Mouse (Mus musculus) left cerebral cortex, postnatal 4 days (tissue): ENCODE results near the gene Cdr2l. TPM values are rescaled to one million over a fixed set of nuclear protein-coding genes. Genes with fewer than 3 reads are reported as not detected.

Source experiments
- DNase-seq: peaks from one replicate; pipeline ENCODE4 v3.0.0-alpha.2; 2022
- intact Hi-C: fragments of 180-260 bp; cut with DNase I; formaldehyde crosslinking; loops from one replicate; pipeline ENCODE4 v1.15.1; 2025
- total RNA-seq, 2 experiments: library from RNA; stranded (reverse); gene quantifications; 2 replicates each; pipeline ENCODE4 v1.2.3; 2021

Gene Cdr2l
- total RNA-seq, result 10 to 100 TPM; 31.4 to 33.1 TPM

DNA sequence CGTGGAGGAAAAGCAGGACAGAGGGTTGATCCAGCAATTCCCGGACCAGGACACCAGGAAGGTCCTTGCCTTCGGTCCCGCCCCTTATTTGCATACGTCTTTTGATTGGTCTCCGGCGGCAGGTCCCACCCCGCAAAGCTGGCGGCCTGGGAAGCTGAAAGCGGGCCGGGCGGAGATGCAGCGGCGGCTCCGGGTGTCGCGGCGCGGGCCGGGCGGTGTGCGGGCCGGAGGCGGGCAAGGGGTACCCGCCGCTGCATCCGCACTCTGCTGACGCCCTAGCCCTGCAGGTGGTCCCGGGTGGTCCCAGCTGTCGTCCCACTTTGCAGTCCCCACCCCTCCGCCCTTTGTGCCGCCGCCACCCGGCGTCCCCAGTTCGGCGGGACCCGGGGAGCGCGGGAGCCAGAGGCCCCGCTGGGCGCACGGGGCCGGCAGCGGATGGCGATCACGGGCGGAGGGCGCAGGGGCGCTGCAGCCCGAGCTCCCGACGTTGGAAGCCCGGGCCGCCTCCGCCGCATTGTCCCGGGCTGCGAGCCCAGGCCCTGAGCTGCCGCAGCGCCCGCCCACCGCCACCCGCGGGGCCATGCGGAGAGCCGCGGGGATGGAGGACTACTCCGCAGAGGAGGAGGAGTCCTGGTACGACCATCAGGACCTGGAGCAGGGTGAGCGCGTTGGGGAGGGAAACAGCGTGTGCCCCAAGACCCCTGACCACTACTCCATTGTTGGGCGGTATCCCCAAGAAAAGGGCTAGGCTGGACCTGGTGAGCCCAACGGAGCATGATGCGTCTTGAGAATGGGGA lies at the start of gene Cdr2l:
Gene Cdr2l, plus strand, starts transcription at position 174 of the 797 bp plus-strand sequence.
- DNase-seq, result peak; percentile 92
- intact Hi-C loops, result no loop called here

DNA sequence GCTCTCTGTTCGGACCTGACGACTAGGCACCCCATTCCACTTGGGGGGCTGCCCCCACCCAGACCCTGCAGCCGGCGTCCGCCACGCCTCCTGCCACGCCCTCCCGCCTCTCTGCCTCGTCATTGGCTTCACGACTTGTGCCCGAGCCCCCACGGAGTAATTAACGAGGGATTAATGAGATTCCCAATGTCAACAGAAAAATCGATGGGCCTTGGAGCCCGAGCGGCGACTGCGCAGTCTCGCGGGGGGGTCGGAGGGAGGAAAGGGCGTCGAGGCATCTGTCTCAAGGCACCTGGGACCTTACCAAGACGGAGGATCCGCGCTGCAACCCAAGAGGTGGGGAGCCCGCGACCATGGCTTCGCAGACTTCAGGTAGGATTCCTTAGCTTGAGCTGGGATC lies 47.2 kb upstream of the Cdr2l start, which contains the start of gene Otop3:
Gene Otop3, plus strand, starts transcription at position 201 of the 400 bp plus-strand sequence.
- intact Hi-C loops, result no loop called here
- DNase-seq, result no peak

DNA sequence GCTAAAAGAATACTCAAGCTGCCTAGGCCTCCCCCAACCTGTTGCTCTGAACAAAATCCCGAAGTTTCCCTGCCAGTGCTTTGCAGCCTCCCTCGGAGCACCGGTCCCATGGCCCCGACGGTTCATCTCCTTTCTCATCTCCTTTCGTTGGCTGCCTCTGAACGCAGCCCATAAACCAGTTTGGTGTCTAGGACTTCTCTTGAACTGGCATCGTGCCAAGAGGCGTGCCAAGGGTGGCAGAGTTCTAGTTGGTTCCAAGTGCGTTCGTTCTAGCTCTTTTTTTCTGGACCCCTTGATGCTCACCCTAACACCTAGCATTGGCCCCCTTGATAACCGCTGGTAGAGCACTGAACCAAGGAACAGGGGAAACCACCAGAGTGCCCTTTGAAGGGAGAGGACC lies 46.5 kb upstream of the Cdr2l start:
- intact Hi-C loops, result no loop called here

DNA sequence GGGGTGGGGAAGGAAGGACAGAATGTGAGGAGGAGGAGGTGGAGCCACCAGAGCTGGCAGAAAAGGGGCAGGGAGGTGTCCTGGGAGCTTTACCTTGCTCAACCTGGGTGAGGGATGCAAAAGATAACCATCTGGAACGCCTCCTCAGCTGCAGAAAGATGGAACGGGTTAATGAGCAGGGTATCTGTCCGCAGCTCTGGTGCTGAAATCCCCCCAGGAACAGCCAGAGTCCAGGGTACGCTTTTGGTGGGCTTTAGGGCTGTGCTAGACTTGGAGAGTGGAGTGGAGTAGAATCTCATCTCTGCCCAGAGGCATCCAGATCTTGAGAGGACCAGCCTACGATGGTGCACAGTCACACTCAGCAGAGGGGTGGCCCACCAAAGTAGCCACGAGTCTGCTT lies 45.6 kb upstream of the Cdr2l start:
- DNase-seq, result no peak
- intact Hi-C loops, result no loop called here

More for the DNA sequence above, 46.5 kb upstream of the Cdr2l start:
- DNase-seq, result no peak

DNA sequence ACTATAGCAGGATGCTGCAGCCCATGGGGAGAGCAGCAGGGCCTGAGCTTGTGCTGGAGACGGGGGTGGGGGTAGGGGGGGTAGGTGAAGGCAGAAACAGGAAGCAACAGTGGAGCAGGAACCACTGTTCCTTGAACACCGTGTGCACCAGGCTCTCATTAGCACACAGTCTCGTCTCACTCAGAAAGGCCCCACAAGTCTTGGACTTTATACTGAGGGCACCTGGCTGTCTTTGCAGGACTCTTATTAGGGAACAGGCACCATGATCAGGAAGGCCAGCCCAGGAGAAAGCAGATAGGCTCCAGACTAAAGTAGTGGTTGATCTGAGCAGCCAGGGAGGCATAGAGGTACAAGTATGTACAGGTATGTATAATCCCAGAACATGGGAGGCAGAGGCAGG lies 44.4 kb upstream of the Cdr2l start:
- DNase-seq, result no peak
- intact Hi-C loops, result no loop called here

DNA sequence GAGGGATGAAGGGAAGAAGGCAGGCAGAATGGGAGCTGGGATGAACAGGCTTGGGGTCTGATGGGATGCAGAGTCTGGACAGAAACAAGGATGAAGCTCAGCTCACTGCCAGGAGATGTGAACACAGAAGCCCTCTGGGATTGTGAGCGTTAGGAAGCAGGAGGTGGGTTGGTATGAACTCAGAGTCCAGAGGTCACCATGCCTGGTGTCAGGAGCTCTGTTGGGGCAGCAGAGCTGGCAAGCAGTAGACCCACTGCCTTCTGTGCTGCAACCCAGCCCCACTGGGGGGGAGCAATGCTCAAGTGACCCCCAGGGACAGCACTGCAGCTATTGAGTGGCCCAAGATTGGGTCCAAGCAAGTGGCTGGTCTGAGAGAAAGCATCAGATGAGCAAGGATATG lies 43.9 kb upstream of the Cdr2l start:
- intact Hi-C loops, result no loop called here
- no peak for DNase-seq

DNA sequence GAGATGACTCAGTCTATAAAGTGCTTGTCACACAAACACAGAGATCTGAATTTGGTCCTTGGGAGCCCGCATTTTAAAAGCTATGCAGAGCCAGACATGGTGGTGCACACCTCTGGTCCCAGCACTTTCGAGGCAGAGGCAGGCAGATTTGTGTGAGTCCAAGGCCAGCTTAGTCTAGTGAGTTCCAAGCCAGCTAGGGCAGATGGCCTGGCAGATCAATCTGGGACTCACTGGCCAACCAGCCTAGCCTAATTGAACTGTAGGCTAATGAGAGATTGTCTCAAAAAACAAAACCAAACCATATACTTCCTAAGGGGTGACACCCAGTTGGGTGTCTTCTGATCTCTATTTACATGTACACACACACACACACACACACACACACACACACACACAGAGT lies 40.5 kb upstream of the Cdr2l start:
- no peak for DNase-seq

DNA sequence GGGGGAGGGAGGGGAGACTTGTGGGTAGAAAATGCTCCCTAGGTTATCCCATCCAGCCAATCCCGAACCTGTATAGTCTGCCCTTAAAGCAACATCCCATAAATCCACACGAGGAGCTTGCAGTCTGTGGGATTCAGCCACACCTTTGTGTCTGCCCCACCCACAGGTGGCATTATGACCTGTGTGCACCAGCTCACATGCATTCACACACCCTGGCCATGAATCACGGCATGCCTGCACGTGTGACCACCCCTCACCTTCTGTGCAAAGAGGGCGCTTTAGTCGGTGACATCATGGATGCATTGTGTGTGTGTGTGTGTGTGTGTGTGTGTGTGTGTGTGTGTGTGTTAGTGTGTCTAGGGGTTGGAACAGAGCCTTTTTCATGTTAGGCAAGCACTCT lies 39.9 kb upstream of the Cdr2l start:
- intact Hi-C loops, result no loop called here
- DNase-seq, result no peak

More for the DNA sequence above, 40.5 kb upstream of the Cdr2l start:
- intact Hi-C loops, result no loop called here

DNA sequence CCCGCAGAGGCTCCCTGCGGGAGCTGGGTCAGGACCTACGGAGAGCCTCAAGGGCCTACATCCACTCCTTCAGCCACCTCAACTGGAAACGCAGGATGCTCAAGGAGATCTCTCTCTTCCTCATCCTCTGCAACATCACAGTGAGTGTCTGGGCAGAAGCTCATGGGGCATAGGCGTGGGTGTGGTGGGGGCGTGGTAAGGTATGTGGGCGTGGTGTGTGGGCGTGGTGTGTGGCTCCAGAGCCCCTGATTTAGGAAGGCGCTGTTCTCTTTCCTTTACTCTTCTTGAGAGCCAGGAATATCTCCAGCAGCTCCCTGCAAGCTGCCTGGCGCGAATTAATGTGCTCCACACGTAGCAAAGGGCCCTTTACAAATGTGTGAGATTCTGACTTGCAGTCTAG lies 36.7 kb upstream of the Cdr2l start:
- DNase-seq, result no peak
- intact Hi-C loops, result no loop called here

DNA sequence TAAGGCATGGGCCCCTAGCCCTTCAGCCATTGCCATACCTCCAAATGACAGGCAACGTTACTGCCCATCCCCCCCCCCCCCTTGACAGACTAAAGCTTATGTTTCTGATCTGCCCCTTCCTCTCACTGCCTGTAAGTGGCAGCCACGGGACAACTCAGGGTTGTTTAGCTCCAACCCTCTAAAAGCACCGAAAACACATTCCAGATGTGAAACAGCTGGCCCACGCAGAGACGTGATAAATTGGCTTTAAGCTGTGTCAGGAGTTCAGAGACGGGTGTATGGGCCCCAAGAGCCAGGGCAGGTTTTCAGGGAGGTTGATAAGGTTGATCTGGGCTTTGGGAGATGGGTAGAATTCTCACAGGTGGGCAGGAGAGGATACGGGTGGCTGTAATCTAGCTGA lies 36.2 kb upstream of the Cdr2l start:
- intact Hi-C loops, result no loop called here
- no peak for DNase-seq

DNA sequence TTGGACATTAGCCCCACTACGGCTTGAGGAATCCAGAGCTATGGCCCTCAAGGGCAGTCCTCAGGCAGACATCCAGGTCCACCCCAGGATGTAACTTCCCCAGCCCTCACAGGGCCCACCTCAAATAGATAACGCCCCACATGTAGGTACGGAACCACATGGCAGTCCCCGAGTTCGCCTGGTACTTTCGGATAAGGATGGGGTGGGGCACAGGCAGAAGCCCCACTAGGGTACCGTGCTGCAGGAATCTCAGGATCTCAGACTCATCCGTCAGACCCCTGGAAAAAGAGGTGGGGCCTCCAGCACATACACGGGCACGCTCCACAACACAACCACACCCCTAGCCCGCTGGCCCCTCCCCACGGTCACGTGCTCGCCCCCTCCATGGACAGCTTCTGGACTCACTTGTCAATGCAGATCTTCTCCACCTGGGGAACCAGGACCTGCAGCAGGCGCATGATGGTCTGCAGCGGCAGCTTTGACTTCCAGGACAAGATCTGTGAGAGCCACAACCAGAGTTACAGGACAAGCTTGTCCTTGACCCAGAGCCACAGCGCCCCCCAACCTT lies 33.0 kb upstream of the Cdr2l start:
- no peak for DNase-seq
- intact Hi-C loops, result no loop called here

DNA sequence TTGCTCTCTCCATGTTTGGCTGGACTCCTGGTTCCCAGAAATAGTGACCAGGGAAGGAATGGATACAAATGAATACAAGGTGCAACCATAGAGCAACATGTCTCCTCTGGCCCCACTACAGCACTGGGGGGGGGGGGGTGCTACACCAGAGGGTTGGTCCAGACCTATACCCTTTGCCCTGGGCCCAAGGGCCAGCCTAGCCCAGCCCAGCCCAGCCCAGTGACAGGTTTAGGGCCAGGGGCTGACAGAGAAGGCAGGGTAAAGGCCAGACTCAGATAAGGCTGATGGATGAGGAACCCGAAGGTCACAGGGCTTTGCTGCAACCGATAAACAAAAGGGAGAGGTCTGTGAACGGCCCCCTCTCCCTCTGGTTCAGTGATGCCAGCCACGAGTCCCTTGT lies 31.7 kb upstream of the Cdr2l start:
- intact Hi-C loops, result loop anchor here (10.0 kb wide), 1 partner anchor 145 kb away; no protein-coding TSS in a partner anchor
- DNase-seq, result no peak

DNA sequence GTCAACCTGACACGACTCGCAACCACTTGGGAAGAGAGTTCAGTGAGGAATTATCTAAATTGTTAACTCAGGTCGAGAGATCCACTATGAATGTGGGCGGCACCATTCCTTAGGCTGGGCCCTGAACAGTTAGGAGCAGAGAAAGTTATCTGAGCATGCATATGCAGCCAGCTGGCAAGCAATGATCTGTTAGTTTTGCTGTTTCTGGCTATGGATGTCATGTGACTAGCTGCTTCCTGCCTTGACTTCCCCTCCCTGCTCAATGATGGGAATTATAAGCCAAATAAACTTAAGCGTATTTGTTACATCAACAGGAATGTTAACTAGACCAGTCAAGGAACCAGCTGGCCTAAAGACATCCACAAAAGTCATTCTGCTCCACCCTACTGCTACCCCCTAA lies 28.3 kb upstream of the Cdr2l start:
- no peak for DNase-seq
- intact Hi-C loops, result loop anchor here (10.0 kb wide), 1 partner anchor 149 kb away; no protein-coding TSS in a partner anchor

DNA sequence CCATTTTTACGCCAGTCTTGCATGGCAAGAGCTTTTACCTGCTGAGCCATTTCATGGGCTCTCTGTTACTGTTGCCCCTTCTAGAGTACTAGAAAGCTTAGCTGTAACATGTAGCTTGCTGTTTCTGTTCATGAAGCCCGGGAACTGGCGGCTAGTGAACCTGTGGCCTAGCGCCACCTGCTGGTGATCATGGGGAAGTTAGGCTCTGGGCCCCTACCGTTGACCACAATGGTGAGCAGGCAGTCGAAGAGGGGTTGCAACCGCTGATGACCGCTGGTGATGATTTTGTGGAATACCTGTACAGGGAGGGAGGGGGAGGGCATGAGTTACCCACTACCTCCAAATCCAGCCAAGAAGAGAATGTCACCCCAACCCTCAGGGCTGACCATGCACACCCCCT lies 27.5 kb upstream of the Cdr2l start:
- intact Hi-C loops, result loop anchor here (10.0 kb wide), 1 partner anchor 149 kb away; no protein-coding TSS in a partner anchor

DNA sequence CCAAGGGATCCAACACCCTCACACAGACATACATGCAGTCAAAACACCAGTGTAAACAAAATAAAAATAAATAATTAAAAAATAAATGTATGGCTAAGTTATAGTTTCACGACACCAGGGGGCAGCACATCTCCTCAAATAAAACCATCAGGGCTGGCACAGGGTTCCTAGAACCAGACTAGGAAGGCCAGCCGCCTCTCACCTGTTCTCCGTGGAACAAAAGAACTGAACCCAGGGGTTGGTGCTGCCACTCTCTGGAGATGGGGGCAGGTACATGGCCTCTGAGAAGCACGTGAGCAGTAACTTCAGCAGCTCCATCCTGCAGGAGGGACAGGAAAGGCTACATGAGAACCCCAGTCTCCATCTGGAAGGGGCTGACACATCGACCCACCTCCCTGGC lies 23.2 kb upstream of the Cdr2l start:
- intact Hi-C loops, result loop anchor here (5.0 to 10.0 kb wide), 2 partner anchors 114 to 154 kb away; no protein-coding TSS in a partner anchor
- peak; percentile 81 for DNase-seq

More for the DNA sequence above, 27.5 kb upstream of the Cdr2l start:
- peak; percentile 79 for DNase-seq

DNA sequence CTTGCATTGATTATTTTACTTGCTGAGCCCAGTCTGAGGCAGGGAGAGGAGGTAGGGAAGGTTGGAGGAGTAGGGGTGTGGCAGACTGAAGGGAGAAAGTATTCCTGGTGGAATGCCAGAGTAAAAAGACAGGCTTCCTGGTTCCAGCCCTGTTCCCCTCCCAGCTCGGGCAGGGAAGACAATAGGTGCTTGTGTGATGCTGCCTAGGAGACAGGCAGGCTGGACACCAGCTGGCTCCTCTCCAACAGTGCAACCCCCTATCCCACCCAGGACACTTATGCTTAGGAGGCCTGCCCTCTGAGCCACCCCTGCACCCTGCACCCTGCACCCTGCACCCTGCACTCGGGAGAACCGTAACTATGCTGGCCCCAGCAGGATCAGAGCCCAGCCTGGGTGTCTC lies 22.4 kb upstream of the Cdr2l start:
- no peak for DNase-seq
- intact Hi-C loops, result loop anchor here (5.0 to 10.0 kb wide), 2 partner anchors 113 to 154 kb away; no protein-coding TSS in a partner anchor

DNA sequence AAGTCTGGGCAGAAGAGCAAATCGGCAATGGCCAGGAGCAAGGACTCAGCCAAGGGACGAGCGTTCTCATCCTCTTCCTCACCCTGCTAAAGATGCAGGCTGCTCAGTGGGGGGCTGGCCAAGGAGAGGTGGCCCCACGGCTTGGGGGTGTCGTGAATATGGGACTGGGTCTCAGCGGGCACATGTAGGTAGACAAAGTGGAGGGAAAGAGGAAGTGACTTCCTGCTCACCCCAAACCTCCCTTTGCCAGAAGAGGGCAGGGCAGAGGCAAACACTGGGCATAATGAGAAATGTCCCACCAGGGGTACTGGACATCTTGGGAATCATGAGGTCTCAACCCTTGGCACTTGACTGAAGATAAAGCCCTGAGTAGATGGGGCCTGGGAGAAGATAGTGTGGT lies 22.0 kb upstream of the Cdr2l start:
- intact Hi-C loops, result loop anchor here (5.0 to 10.0 kb wide), 3 partner anchors 58 to 155 kb away; partner anchors contain the start of gene Atp5h

DNA sequence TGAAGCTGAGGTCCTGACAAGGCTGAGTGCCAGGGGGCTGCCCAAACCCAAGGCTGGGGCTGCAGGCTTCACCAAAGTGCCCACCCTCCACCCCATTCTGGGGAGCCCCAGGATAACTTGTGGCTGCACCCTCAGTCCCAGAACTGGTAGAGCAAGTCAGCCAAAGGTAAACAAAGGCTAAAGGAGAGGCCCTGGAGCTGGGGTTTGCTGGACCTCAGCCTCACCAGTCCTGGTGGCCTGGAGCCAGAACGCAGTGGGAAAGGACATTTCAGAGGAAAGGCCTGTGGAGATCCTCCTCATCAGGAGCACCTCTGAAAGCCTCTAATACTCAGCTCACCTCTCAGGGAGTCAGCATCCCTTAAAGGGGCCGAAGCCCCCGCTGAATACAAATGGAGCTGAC lies 17.6 kb upstream of the Cdr2l start:
- intact Hi-C loops, result loop anchor here (5.0 kb wide), 1 partner anchor 53 kb away; the partner anchor contains the start of gene Atp5h
- no peak for DNase-seq

More for the DNA sequence above, 22.0 kb upstream of the Cdr2l start:
- DNase-seq, result no peak

DNA sequence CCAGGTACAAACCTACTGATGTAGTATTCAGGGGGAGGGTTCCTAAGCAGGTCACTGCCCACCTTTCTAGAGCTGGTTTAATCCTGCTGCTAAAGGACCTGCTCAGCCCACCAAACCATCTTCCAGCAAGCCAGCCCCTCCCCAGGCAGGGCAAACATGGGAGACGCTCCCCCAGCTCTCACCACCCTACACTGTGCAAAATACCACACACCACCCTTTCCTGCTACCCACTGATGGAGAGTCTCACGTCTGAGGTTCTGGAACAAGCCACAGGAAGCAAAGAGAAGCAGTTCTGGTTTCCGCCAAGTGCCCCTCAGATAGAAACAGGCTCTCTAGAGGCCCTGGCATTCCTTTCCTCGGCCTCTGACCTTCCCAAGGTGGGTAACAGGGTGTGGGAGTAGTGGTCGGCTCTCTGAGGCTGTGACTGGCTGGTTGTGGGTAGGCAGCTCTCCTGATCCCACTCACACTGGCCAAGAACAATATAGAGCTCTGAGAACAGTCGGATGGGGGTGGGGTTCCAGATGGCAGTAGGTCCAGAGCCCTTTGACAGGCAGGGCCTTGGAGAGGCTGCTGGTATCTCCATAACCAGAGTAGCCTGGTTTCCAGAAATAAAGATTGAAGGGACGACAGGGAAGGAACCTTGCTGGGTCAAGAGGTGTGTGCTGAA lies 15.5 kb upstream of the Cdr2l start:
- DNase-seq, result no peak
- intact Hi-C loops, result no loop called here

DNA sequence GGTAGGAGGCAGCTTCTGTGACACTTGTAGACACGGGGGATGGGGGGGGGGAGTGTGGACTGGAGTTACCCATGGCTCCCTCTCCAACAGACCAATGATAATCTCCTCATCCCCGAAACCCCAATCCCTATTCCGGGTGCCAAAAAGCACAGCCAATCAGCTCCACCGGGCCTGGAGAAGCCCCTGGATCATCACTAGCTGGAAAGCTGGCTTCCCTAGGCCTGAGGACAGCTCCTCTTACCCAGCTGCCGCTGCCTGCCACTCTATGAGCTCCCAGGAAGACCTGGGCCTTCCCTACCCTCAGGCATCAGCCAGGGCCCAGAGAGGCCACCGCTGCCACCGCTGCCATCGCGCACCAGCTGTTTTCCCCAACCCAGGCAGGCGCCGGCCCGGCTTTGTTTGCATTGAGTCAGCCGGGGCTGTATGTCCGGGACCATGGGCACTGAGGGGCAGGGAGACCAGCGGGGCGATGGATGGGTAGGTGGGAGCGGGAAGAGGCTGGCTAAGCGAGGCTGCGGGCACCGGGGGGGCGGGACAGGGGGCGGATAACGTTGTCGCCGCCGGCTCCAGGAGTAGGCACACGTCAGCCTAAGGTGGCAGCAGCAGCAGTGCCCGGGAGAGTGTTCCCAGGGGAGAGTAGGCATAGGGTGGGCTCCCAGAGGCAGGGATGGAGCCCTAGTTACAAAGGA lies 14.9 kb upstream of the Cdr2l start:
- DNase-seq, result peak; percentile 62
- intact Hi-C loops, result no loop called here
